Mouse (Mus musculus) midbrain, embryonic 12.5 days (tissue): ENCODE data around the gene Prdm11. TPM values are rescaled to one million over a fixed set of nuclear protein-coding genes. Genes with fewer than 3 reads are reported as not detected.

Source experiments
- ATAC-seq: fragments of 200-750 bp; cut with Nextera tagmentation; 2 replicates; pipeline ENCODE4 v1.8.0; 2017; ENCODE audit warnings: low read depth, moderate TSS enrichment, moderate library complexity; ENCODE audit not compliant: low FRiP score
- H3K27ac ChIP-seq: fragments of 300-500 bp; sonication (generic); replicated peaks from 2 replicates; pipeline ENCODE4 v1.5.1; 2016; ENCODE audit warnings: mild to moderate bottlenecking
- H3K27me3 ChIP-seq: fragments of 300-500 bp; sonication (generic); 2 replicates; pipeline ENCODE4 v1.6.1; 2016; ENCODE audit warnings: mild to moderate bottlenecking
- H3K36me3 ChIP-seq: fragments of 300-500 bp; sonication (generic); 2 replicates; pipeline ENCODE4 v1.6.1; 2016
- H3K4me1 ChIP-seq: fragments of 300-500 bp; sonication (generic); 2 replicates; pipeline ENCODE4 v1.6.1; 2016
- H3K4me2 ChIP-seq: fragments of 300-500 bp; sonication (generic); replicated peaks from 2 replicates; pipeline ENCODE4 v1.6.1; 2016; ENCODE audit warnings: mild to moderate bottlenecking, moderate library complexity
- H3K4me3 ChIP-seq: fragments of 300-500 bp; sonication (generic); 2 replicates; pipeline ENCODE4 v1.5.1; 2016; ENCODE audit warnings: mild to moderate bottlenecking
- H3K9ac ChIP-seq: fragments of 300-500 bp; sonication (generic); replicated peaks from 2 replicates; pipeline ENCODE4 v1.6.1; 2016; ENCODE audit warnings: mild to moderate bottlenecking, moderate library complexity
- H3K9me3 ChIP-seq: fragments of 300-500 bp; sonication (generic); 2 replicates; pipeline ENCODE4 v1.6.1; 2016; ENCODE audit warnings: mild to moderate bottlenecking
- WGBS: fragments of 180-500 bp; shearing (Covaris S2); methylation state at CpG from one replicate; pipeline ENCODE4 v1.1.7; 2016; 5-methylcytosine and 5-hydroxymethylcytosine counted together
- polyA plus RNA-seq: library from polyadenylated mRNA; unstranded; fragments of >200 nt; fragmentation: Nextera tagmentation; extraction: Ambion mirVana; gene quantifications from 2 replicates; pipeline ENCODE4 v1.2.1, GENCODE M21; 2016

Gene Prdm11
- polyA plus RNA-seq, 1 experiment from 2014 or later = 3.4 TPM

GRCm38 (mm10) chr2:93043449-93044157 lies 2.4 kb downstream of the Prdm11 start:
- 97% methylated on average over 3 of the region's 3 CpGs for WGBS
- H3K27ac ChIP-seq = no peak overlapping the region
- no peak overlapping the region; the same call in 1 of the 2 replicates for H3K9ac ChIP-seq
- H3K9me3 ChIP-seq = no peaks in the 10 kb centered on the region
- peaks cover 32% of the 10 kb centered on the region for H3K4me1 ChIP-seq
- no peak for ATAC-seq
- no peak overlapping the region for H3K4me3 ChIP-seq
- peaks cover 12% of the 10 kb centered on the region; the same call in 1 of the 2 replicates for H3K27me3 ChIP-seq
- H3K4me2 ChIP-seq = no peak overlapping the region
- no peaks in the 10 kb centered on the region for H3K36me3 ChIP-seq

- no peak overlapping the region for H3K4me3 ChIP-seq
- peaks cover 32% of the 10 kb centered on the region for H3K4me1 ChIP-seq
- H3K4me2 ChIP-seq = no peak overlapping the region
- 0 out of 2 replicates have a peak overlapping the region, but pooled peaks have one; percentile 28 for H3K9ac ChIP-seq
- ATAC-seq = no peak
- no peaks in the 10 kb centered on the region for H3K9me3 ChIP-seq
- 65% methylated on average over 6 of the region's 6 CpGs for WGBS
- H3K27ac ChIP-seq = no peak overlapping the region
- H3K36me3 ChIP-seq = no peaks in the 10 kb centered on the region
- no peaks in the 10 kb centered on the region; the same call in 1 of the 2 replicates for H3K27me3 ChIP-seq
These were observed 4.5 kb downstream of the Prdm11 start for GRCm38 (mm10) chr2:93041470-93041869.

GRCm38 (mm10) chr2:93040841-93041240 lies 5.1 kb downstream of the Prdm11 start:
- Histone ChIP-seq H3K4me1 (peaks cover 38% of the 10 kb centered on the region), H3K9me3 (no peaks in the 10 kb centered on the region), H3K27ac (no peak overlapping the region), H3K9ac (no peak overlapping the region), H3K4me2 (no peak overlapping the region), H3K27me3 (peaks cover 4% of the 10 kb centered on the region; the same call in 1 of the 2 replicates), H3K4me3 (no peak overlapping the region), H3K36me3 (no peaks in the 10 kb centered on the region)
- ATAC-seq = no peak
- WGBS = 86% methylated on average over 7 of the region's 7 CpGs

- Histone ChIP-seq H3K4me3 (no peak overlapping the region), H3K36me3 (no peaks in the 10 kb centered on the region), H3K4me1 (peaks cover 44% of the 10 kb centered on the region), H3K9me3 (no peaks in the 10 kb centered on the region), H3K27ac (no peak overlapping the region), H3K9ac (no peak overlapping the region), H3K27me3 (peaks cover 4% of the 10 kb centered on the region; the same call in 1 of the 2 replicates), H3K4me2 (no peak overlapping the region)
- ATAC-seq = no peak
- 93% methylated on average over 5 of the region's 5 CpGs for WGBS
These were observed 6.3 kb downstream of the Prdm11 start for GRCm38 (mm10) chr2:93039706-93040105.

- Histone ChIP-seq H3K4me2 (no peak overlapping the region), H3K9me3 (no peaks in the 10 kb centered on the region), H3K36me3 (no peaks in the 10 kb centered on the region), H3K4me1 (peaks cover 39% of the 10 kb centered on the region), H3K27me3 (peaks cover 4% of the 10 kb centered on the region; the same call in 1 of the 2 replicates), H3K4me3 (no peak overlapping the region), H3K27ac (no peak overlapping the region), H3K9ac (no peak overlapping the region)
- WGBS = 82% methylated on average over 3 of the region's 3 CpGs
- no peak for ATAC-seq
These were observed 6.9 kb downstream of the Prdm11 start for GRCm38 (mm10) chr2:93039043-93039442.

GRCm38 (mm10) chr2:93035631-93036030 lies 10.3 kb downstream of the Prdm11 start:
- no peak overlapping the region for H3K27ac ChIP-seq
- peak; percentile 39; the same call in 1 of the 2 replicates for ATAC-seq
- H3K36me3 ChIP-seq = no peaks in the 10 kb centered on the region
- no peak overlapping the region for H3K4me3 ChIP-seq
- WGBS = 17% methylated on average over 7 of the region's 7 CpGs
- H3K9ac ChIP-seq = no peak overlapping the region
- H3K4me1 ChIP-seq = peaks cover 42% of the 10 kb centered on the region
- H3K4me2 ChIP-seq = no peak overlapping the region
- H3K9me3 ChIP-seq = no peaks in the 10 kb centered on the region
- peaks cover 4% of the 10 kb centered on the region; the same call in 1 of the 2 replicates for H3K27me3 ChIP-seq

GRCm38 (mm10) chr2:93032651-93033050 lies 13.3 kb downstream of the Prdm11 start:
- Histone ChIP-seq H3K4me2 (no peak overlapping the region), H3K4me3 (no peak overlapping the region), H3K4me1 (peaks cover 49% of the 10 kb centered on the region), H3K9me3 (no peaks in the 10 kb centered on the region), H3K36me3 (no peaks in the 10 kb centered on the region), H3K9ac (no peak overlapping the region), H3K27ac (no peak overlapping the region), H3K27me3 (peaks cover 4% of the 10 kb centered on the region; the same call in 1 of the 2 replicates)
- ATAC-seq = no peak
- WGBS = 83% methylated on average over 11 of the region's 11 CpGs

- H3K36me3 ChIP-seq = no peaks in the 10 kb centered on the region
- 47% methylated on average over 8 of the region's 8 CpGs for WGBS
- ATAC-seq = no peak
- no peak overlapping the region for H3K4me3 ChIP-seq
- H3K9ac ChIP-seq = no peak overlapping the region
- peaks cover 4% of the 10 kb centered on the region; the same call in 1 of the 2 replicates for H3K27me3 ChIP-seq
- H3K4me1 ChIP-seq = peaks cover 49% of the 10 kb centered on the region
- H3K27ac ChIP-seq = no peak overlapping the region
- H3K4me2 ChIP-seq = no peak overlapping the region
- no peaks in the 10 kb centered on the region for H3K9me3 ChIP-seq
These were observed 13.9 kb downstream of the Prdm11 start for GRCm38 (mm10) chr2:93032049-93032448.

- Histone ChIP-seq H3K9ac (no peak overlapping the region), H3K27ac (no peak overlapping the region), H3K4me3 (no peak overlapping the region), H3K9me3 (no peaks in the 10 kb centered on the region), H3K27me3 (peaks cover under 1% of the 10 kb centered on the region; the same call in 1 of the 2 replicates), H3K4me1 (peaks cover 45% of the 10 kb centered on the region), H3K36me3 (no peaks in the 10 kb centered on the region), H3K4me2 (no peak overlapping the region)
- 67% methylated on average over 9 of the region's 9 CpGs for WGBS
- ATAC-seq = no peak
These were observed 14.9 kb downstream of the Prdm11 start for GRCm38 (mm10) chr2:93031021-93031420.

GRCm38 (mm10) chr2:93030101-93030500 lies 15.9 kb downstream of the Prdm11 start:
- Histone ChIP-seq H3K4me3 (no peak overlapping the region), H3K27ac (no peak overlapping the region), H3K36me3 (no peaks in the 10 kb centered on the region), H3K9me3 (no peaks in the 10 kb centered on the region), H3K4me1 (peaks cover 36% of the 10 kb centered on the region), H3K9ac (no peak overlapping the region), H3K4me2 (no peak overlapping the region), H3K27me3 (no peaks in the 10 kb centered on the region)
- WGBS = 81% methylated on average over 6 of the region's 6 CpGs
- no peak for ATAC-seq

GRCm38 (mm10) chr2:93029267-93030060 lies 16.5 kb downstream of the Prdm11 start:
- no peak for ATAC-seq
- Histone ChIP-seq H3K9me3 (no peaks in the 10 kb centered on the region), H3K27ac (no peak overlapping the region), H3K36me3 (no peaks in the 10 kb centered on the region), H3K9ac (no peak overlapping the region), H3K4me3 (no peak overlapping the region), H3K4me1 (peaks cover 33% of the 10 kb centered on the region), H3K27me3 (no peaks in the 10 kb centered on the region), H3K4me2 (no peak overlapping the region)
- WGBS = 40% methylated on average over 14 of the region's 14 CpGs

- 74% methylated on average over 6 of the region's 6 CpGs for WGBS
- Histone ChIP-seq H3K4me3 (no peak overlapping the region), H3K9ac (no peak overlapping the region), H3K27me3 (no peaks in the 10 kb centered on the region), H3K4me2 (no peak overlapping the region), H3K4me1 (peaks cover 33% of the 10 kb centered on the region), H3K27ac (no peak overlapping the region), H3K9me3 (peaks cover 3% of the 10 kb centered on the region; the same call in 1 of the 2 replicates), H3K36me3 (0 out of 2 replicates have a peak, but pooled peaks cover under 1% of the 10 kb centered on the region)
- no peak for ATAC-seq
These were observed 17.1 kb downstream of the Prdm11 start for GRCm38 (mm10) chr2:93028865-93029264.
